18 mouse cellular contexts compared by ENCODE assay signal in genomic region chr1:172396996-172397752, GRCm38 (mm10). TPM values are rescaled to one million over a fixed set of nuclear protein-coding genes. Genes with fewer than 3 reads are reported as not detected.
DNase-seq lines count a peak whose midpoint lies in the region; ATAC-seq and TF ChIP-seq lines count a peak whose summit lies in the region.
"Had no signal": no experiment of that assay in that cellular context is flagged by ENCODE, and none has a peak within 500 bp of the region (broad histone marks: within the 10 kb centered on the region; RNA-seq: fewer than 3 reads in every experiment).

No protein-coding gene starts in this region.

- no peak overlapping the region for H3K4me2 ChIP-seq in intestine, embryonic 15.5 days (replicated peaks)
- no peak overlapping the region for H3K4me2 ChIP-seq in intestine, postnatal 0 days (replicated peaks; ENCODE audit: low read depth)
- H3K4me2 ChIP-seq: embryonic facial prominence, embryonic 12.5 days; forebrain, embryonic 15.5 days; heart, embryonic 13.5 days; hindbrain, embryonic 15.5 days had no signal

- peak; percentile 17 for DNase-seq in lung, postnatal 10 days
- no peak for DNase-seq in lung, adult 2 months
- no peak for DNase-seq in cerebellum, postnatal 36 days
- DNase-seq in gastrocnemius, postnatal 25 days, result no peak
- DNase-seq: adrenal gland, adult 8-10 months; adrenal gland, postnatal 36 days; cerebellum, adult 2 months; cerebellum, postnatal 10 days; heart, postnatal 36 days had no signal

- WGBS in intestine, embryonic 15.5 days, result 48% methylated on average over 9 of the region's 9 CpGs
- WGBS in intestine, postnatal 0 days, result 43% methylated on average over 9 of the region's 9 CpGs
- WGBS in lung, adult 2 months, result 44% methylated on average over 9 of the region's 9 CpGs

- H3K27ac ChIP-seq in intestine, embryonic 15.5 days, result no peak overlapping the region
- no peak overlapping the region for H3K27ac ChIP-seq in intestine, postnatal 0 days (ENCODE audit: low read depth, low read length)
- H3K27ac ChIP-seq: embryonic facial prominence, embryonic 12.5 days; forebrain, embryonic 15.5 days; heart, embryonic 13.5 days; hindbrain, embryonic 15.5 days had no signal

- H3K27me3 ChIP-seq in intestine, embryonic 15.5 days (replicated peaks), result no peaks in the 10 kb centered on the region
- 0 out of 2 replicates have a peak, but pooled peaks cover 7% of the 10 kb centered on the region for H3K27me3 ChIP-seq in intestine, postnatal 0 days (replicated peaks; ENCODE audit: control insufficient read depth, insufficient read depth, low read length)
- H3K27me3 ChIP-seq: forebrain, embryonic 15.5 days; hindbrain, embryonic 15.5 days had no signal

- H3K9ac ChIP-seq in intestine, embryonic 15.5 days, result no peak overlapping the region
- H3K9ac ChIP-seq in intestine, postnatal 0 days (ENCODE audit: low read depth, low read length), result no peak overlapping the region
- H3K9ac ChIP-seq: embryonic facial prominence, embryonic 12.5 days; forebrain, embryonic 15.5 days; heart, embryonic 13.5 days; hindbrain, embryonic 15.5 days had no signal

- peak; percentile 56 for ATAC-seq in intestine, embryonic 15.5 days
- no peak; the same call in 1 of the 2 replicates for ATAC-seq in intestine, postnatal 0 days
- ATAC-seq in common myeloid progenitor, adult 5-6 weeks (replicated peaks; ENCODE audit: low read depth, poor library complexity, severe bottlenecking), result peak; percentile 56; the same call in 1 of the 2 replicates
- ATAC-seq: forebrain, embryonic 15.5 days had no signal

- no peaks in the 10 kb centered on the region for H3K36me3 ChIP-seq in intestine, embryonic 15.5 days
- H3K36me3 ChIP-seq in intestine, postnatal 0 days (ENCODE audit: control insufficient read depth, insufficient read depth), result no peaks in the 10 kb centered on the region
- H3K36me3 ChIP-seq: embryonic facial prominence, embryonic 12.5 days; forebrain, embryonic 15.5 days; heart, embryonic 13.5 days; hindbrain, embryonic 15.5 days had no signal

- no peak for TF ChIP-seq POLR2A in lung, adult 2 months (IDR thresholded peaks at IDR 0.05; ENCODE audit: borderline replicate concordance, extremely low read depth, low read depth, low read length)

- H3K4me3 ChIP-seq in intestine, embryonic 15.5 days (replicated peaks), result no peak overlapping the region
- H3K4me3 ChIP-seq in intestine, postnatal 0 days (ENCODE audit: low read depth, low read length), result no peak overlapping the region
- H3K4me3 ChIP-seq in lung, adult 2 months (replicated peaks; ENCODE audit: extremely low read depth, low read depth, low read length), result no peak overlapping the region
- H3K4me3 ChIP-seq: embryonic facial prominence, embryonic 12.5 days; forebrain, embryonic 15.5 days; heart, embryonic 13.5 days; hindbrain, embryonic 15.5 days had no signal

- H3K4me1 ChIP-seq in intestine, embryonic 15.5 days (replicated peaks), result no peaks in the 10 kb centered on the region; the same call in 1 of the 2 replicates
- no peaks in the 10 kb centered on the region for H3K4me1 ChIP-seq in intestine, postnatal 0 days (replicated peaks; ENCODE audit: control insufficient read depth, insufficient read depth, low read length)
- no peaks in the 10 kb centered on the region for H3K4me1 ChIP-seq in lung, adult 2 months (ENCODE audit: control insufficient read depth, insufficient read depth, low read length)

- no peaks in the 10 kb centered on the region for H3K9me3 ChIP-seq in intestine, embryonic 15.5 days
- no peaks in the 10 kb centered on the region for H3K9me3 ChIP-seq in intestine, postnatal 0 days (ENCODE audit: control insufficient read depth)
- H3K9me3 ChIP-seq: embryonic facial prominence, embryonic 12.5 days; forebrain, embryonic 15.5 days; heart, embryonic 13.5 days; hindbrain, embryonic 15.5 days had no signal

- no peak for TF ChIP-seq CTCF in intestine, postnatal 0 days (IDR thresholded peaks at IDR 0.05; ENCODE audit: low read depth)
- TF ChIP-seq CTCF in lung, adult 2 months (IDR thresholded peaks at IDR 0.05; ENCODE audit: insufficient read depth, low read length), result no peak

RNA-seq across cellular contexts. Expression of gene Pigm, which starts 20.8 kb away (rescaled TPM):
- 6.3 and 6.4 TPM in 2 replicates for polyA plus RNA-seq in intestine, embryonic 15.5 days (2015; fragmentation: Nextera tagmentation; extraction: Ambion mirVana)
- polyA plus RNA-seq in intestine, postnatal 0 days (2015; fragmentation: Nextera tagmentation; extraction: Ambion mirVana), result 4.3 and 4.4 TPM in 2 replicates
- polyA plus RNA-seq in lung, adult 2 months (2012; rRNA removed), result 8.2 and 9.1 TPM in 2 replicates
- total RNA-seq in common myeloid progenitor, adult 5-6 weeks (2017), result 17.5 and 20.4 TPM in 2 replicates
- 1 to 10 TPM; 3.4 to 3.6 TPM for total RNA-seq in gastrocnemius, postnatal 25 days (2021)

RNA-seq across cellular contexts. Expression of gene Kcnj10, which starts 56.2 kb away (rescaled TPM):
- 0.08 TPM in 2 replicates for polyA plus RNA-seq in intestine, embryonic 15.5 days (2015; fragmentation: Nextera tagmentation; extraction: Ambion mirVana)
- polyA plus RNA-seq in intestine, postnatal 0 days (2015; fragmentation: Nextera tagmentation; extraction: Ambion mirVana), result 0.16 and 0.17 TPM in 2 replicates
- polyA plus RNA-seq in lung, adult 2 months (2012; rRNA removed), result 0.12 and 0.28 TPM in 2 replicates
- 0.27 and 0.39 TPM in 2 replicates for total RNA-seq in common myeloid progenitor, adult 5-6 weeks (2017)
- total RNA-seq in gastrocnemius, postnatal 25 days (2021), result under 1 TPM; 0.08 to 0.13 TPM
- polyA plus RNA-seq: C2C12; heart, embryonic 13.5 days; heart, postnatal 0 days had no signal
